Mouse (Mus musculus) heart, adult 2 months (tissue): ENCODE data around the gene Rab30.

Source experiments
- EP300 ChIP-seq: fragments of 200-500 bp; IDR thresholded peaks from 2 replicates; pipeline ENCODE4 v1.6.1; 2011; ENCODE audit warnings: low read depth, low read length, control low read depth; ENCODE audit not compliant: insufficient read depth
- POLR2A ChIP-seq: fragments of 200-500 bp; IDR thresholded peaks from 2 replicates; pipeline ENCODE4 v1.6.1; 2011; ENCODE audit warnings: mild to moderate bottlenecking, low read depth, low read length, control low read depth; ENCODE audit not compliant: insufficient read depth

GRCm38 (mm10) chr7:92741861-92742249, 452 bp downstream of the Rab30 start:
- no peak for TF ChIP-seq POLR2A
- TF ChIP-seq EP300: no peak
